Mouse (Mus musculus) adrenal gland, adult 2 months (tissue): ENCODE results near the gene Rnf151. TPM values are rescaled to one million over a fixed set of nuclear protein-coding genes. Genes with fewer than 3 reads are reported as not detected.

Experiments used
- DNase-seq: peaks from one replicate; pipeline ENCODE4 v3.0.0; 2021
- long read RNA-seq: library from polyadenylated mRNA; stranded (forward); transcript quantifications from one replicate; pipeline ENCODE4 v2.0.0, GENCODE M21; 2021
- polyA plus RNA-seq: library from polyadenylated mRNA; depleted of rRNA; stranded (reverse); fragments of >200 nt; gene quantifications from 2 replicates; pipeline ENCODE4 v1.2.3, GENCODE M21; 2012; rRNA removed
- total RNA-seq, 2 experiments: library from RNA; stranded (reverse); gene quantifications; 2 replicates each; pipeline ENCODE4 v1.2.3; 2021

The Rnf151 gene
- total RNA-seq (not detected), polyA plus RNA-seq (0.25 and 0.61 TPM in 2 replicates)
- long read RNA-seq = 0 reads

GRCm38 (mm10) chr17:24717943-24718342 lies at the start of gene Rnf151, which contains the start of gene Rps2:
TSS of gene Rnf151 (minus strand) at chr17:24718063.
TSS of gene Rps2 (plus strand) at chr17:24718116.
- no peak for DNase-seq

GRCm38 (mm10) chr17:24766266-24766875 lies 48.5 kb upstream of the Rnf151 start:
- no peak for DNase-seq

- no peak for DNase-seq
These were observed 47.4 kb upstream of the Rnf151 start for GRCm38 (mm10) chr17:24765016-24765905.

- no peak for DNase-seq
These were observed 43.3 kb upstream of the Rnf151 start for GRCm38 (mm10) chr17:24761121-24761520.

GRCm38 (mm10) chr17:24757394-24757793 lies 39.5 kb upstream of the Rnf151 start:
- DNase-seq = no peak

- DNase-seq = peak; percentile 66
These were observed 34.8 kb upstream of the Rnf151 start, which contains the start of gene Hs3st6 for GRCm38 (mm10) chr17:24752415-24753394. TSS of gene Hs3st6 (plus strand) at chr17:24752988.

- DNase-seq = no peak
These were observed 33.7 kb upstream of the Rnf151 start for GRCm38 (mm10) chr17:24751528-24751927.

GRCm38 (mm10) chr17:24746986-24747385 lies 29.1 kb upstream of the Rnf151 start:
- no peak for DNase-seq

- peak; percentile 79 for DNase-seq
These were observed 27.9 kb upstream of the Rnf151 start for GRCm38 (mm10) chr17:24745526-24746497.

- DNase-seq = no peak
These were observed 26.5 kb upstream of the Rnf151 start for GRCm38 (mm10) chr17:24744381-24744780.

- DNase-seq = no peak
These were observed 26.0 kb upstream of the Rnf151 start for GRCm38 (mm10) chr17:24743896-24744295.

- DNase-seq = peak; percentile 72
These were observed 24.4 kb upstream of the Rnf151 start for GRCm38 (mm10) chr17:24742307-24742706.

GRCm38 (mm10) chr17:24739926-24740325 lies 22.1 kb upstream of the Rnf151 start:
- DNase-seq = no peak

- no peak for DNase-seq
These were observed 20.4 kb upstream of the Rnf151 start for GRCm38 (mm10) chr17:24738238-24738637.

- DNase-seq = peak; percentile 40
These were observed 19.4 kb upstream of the Rnf151 start for GRCm38 (mm10) chr17:24737135-24737810.

- peak; percentile 98 for DNase-seq
These were observed 18.6 kb upstream of the Rnf151 start, which contains the start of gene Msrb1 for GRCm38 (mm10) chr17:24736330-24737051. TSS of gene Msrb1 (plus strand) at chr17:24736642.

- no peak for DNase-seq
These were observed 17.6 kb upstream of the Rnf151 start for GRCm38 (mm10) chr17:24735446-24735845.

- no peak for DNase-seq
These were observed 16.6 kb upstream of the Rnf151 start for GRCm38 (mm10) chr17:24734513-24734912.

GRCm38 (mm10) chr17:24733434-24734050 lies 15.7 kb upstream of the Rnf151 start:
- DNase-seq = no peak
